Mouse (Mus musculus) retina, postnatal 7 days (tissue): ENCODE results near the gene Pacsin2.

ENCODE experiments used
- DNase-seq: peaks from one replicate; pipeline ENCODE4 v3.0.0-alpha.2; 2012; ENCODE audit warnings: low read depth, low spot score

Gene Pacsin2

DNA sequence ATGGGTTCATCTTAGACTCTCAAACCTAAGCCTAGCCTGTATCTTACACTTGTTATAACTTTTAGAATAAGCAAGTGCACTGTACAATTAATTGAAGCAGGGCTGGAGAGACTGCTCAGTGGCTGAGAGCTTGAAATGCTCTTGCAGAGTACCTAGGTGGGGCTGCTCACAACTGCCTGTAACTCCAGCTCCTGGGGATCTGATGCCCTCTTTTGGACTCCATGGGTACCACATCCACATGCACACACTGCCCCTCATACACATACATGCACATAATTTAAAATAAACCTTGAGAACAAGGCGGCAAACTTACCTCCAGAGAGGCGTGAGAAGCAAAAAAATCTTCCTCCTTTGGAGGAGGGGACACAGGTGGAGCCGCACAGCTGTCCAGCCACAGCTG lies 132.0 kb downstream of the Pacsin2 start:
- no peak for DNase-seq

DNA sequence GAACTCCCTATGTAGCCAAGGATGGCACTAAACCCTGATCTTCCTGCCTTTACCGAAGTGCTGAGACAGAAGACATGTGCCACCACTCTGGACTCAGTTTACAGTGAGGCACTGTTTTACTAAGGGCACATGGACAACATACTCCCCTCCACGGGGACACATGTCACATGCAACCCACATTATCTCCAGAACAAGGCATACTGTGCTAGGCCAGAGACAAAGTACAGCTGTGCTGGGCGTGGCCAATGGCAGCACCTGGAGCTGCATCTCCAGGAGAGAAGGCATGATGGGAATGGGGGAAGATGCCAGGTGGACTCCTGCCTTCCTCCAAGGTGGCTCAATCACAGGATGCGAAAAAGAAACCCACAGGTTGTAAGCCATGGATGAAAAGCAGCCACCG lies 135.5 kb downstream of the Pacsin2 start:
- no peak for DNase-seq
